Mouse (Mus musculus) embryonic facial prominence, embryonic 14.5 days (tissue): ENCODE data around the gene Sgms1. TPM values are rescaled to one million over a fixed set of nuclear protein-coding genes. Genes with fewer than 3 reads are reported as not detected.

Source experiments
- ATAC-seq: fragments of 200-750 bp; cut with Nextera tagmentation; 2 replicates; pipeline ENCODE4 v1.8.0; 2017; ENCODE audit warnings: low read depth, moderate number of reproducible peaks, moderate TSS enrichment
- DNase-seq: peaks from one replicate; pipeline ENCODE4 v3.0.0-alpha.2; 2015; ENCODE audit warnings: low spot score
- H3K27ac ChIP-seq: fragments of 300-500 bp; sonication (generic); replicated peaks from 2 replicates; pipeline ENCODE4 v1.5.1; 2014; ENCODE audit warnings: low read depth, mild to moderate bottlenecking, low read length, moderate library complexity
- H3K27me3 ChIP-seq: fragments of 300-500 bp; sonication (generic); replicated peaks from 2 replicates; pipeline ENCODE4 v1.6.1; 2014; ENCODE audit warnings: low read length; ENCODE audit not compliant: control insufficient read depth, insufficient read depth
- H3K36me3 ChIP-seq: fragments of 300-500 bp; sonication (generic); 2 replicates; pipeline ENCODE4 v1.6.1; 2014; ENCODE audit warnings: low read length, mixed read lengths; ENCODE audit not compliant: control insufficient read depth, insufficient read depth
- H3K4me1 ChIP-seq: fragments of 300-500 bp; sonication (generic); 2 replicates; pipeline ENCODE4 v1.6.1; 2014; ENCODE audit warnings: antibody characterized with exemption, low read length; ENCODE audit not compliant: control insufficient read depth, insufficient read depth
- H3K4me2 ChIP-seq: fragments of 300-500 bp; sonication (generic); 2 replicates; pipeline ENCODE4 v1.6.1; 2014; ENCODE audit warnings: low read depth, mild to moderate bottlenecking, low read length, moderate library complexity, mixed read lengths
- H3K4me3 ChIP-seq: fragments of 300-500 bp; sonication (generic); 2 replicates; pipeline ENCODE4 v1.5.1; 2014; ENCODE audit warnings: low read depth, mild to moderate bottlenecking, low read length
- H3K9ac ChIP-seq: fragments of 300-500 bp; sonication (generic); 2 replicates; pipeline ENCODE4 v1.6.1; 2014; ENCODE audit warnings: low read depth, mild to moderate bottlenecking, low read length, moderate library complexity, mixed read lengths
- H3K9me3 ChIP-seq: fragments of 300-500 bp; sonication (generic); 2 replicates; pipeline ENCODE4 v1.6.1; 2016; ENCODE audit warnings: low read length; ENCODE audit not compliant: control insufficient read depth
- WGBS: fragments of 180-500 bp; shearing (Covaris S2); extraction: QIAGEN DNeasy Blood & Tissue Kit; methylation state at CpG from one replicate; pipeline ENCODE4 v1.1.7; 2014; 5-methylcytosine and 5-hydroxymethylcytosine counted together
- polyA plus RNA-seq: library from polyadenylated mRNA; unstranded; fragments of >200 nt; fragmentation: Nextera tagmentation; extraction: Ambion mirVana; gene quantifications from 2 replicates; pipeline ENCODE4 v1.2.1, GENCODE M21; 2014

Sgms1 gene
- polyA plus RNA-seq, 1 experiment from 2014 or later = 29.7 TPM

DNA sequence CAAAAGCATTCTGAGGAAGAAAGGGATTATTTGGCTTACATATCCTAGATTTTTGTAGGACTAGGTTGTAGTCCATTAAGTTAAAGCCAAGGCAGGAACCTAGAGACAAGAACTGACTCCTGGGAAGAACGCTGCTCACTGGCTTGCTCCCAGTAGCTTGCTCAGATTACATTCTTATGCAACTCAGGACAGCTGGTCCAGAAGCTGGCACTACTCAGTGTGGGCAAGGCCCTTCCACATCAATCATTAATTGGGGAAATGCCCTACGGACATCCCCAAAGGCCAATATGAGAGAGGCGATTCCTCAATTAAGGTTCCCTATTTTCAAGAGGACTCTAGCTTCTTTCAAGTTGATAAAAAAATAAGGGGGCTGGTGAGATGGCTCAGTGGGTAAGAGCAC lies 80.2 kb downstream of the Sgms1 start:
- DNase-seq = no peak
- Histone ChIP-seq H3K4me1 (0 out of 2 replicates have a peak, but pooled peaks cover 9% of the 10 kb centered on the region), H3K9ac (no peak overlapping the region), H3K36me3 (no peaks in the 10 kb centered on the region), H3K9me3 (no peaks in the 10 kb centered on the region), H3K4me3 (no peak overlapping the region), H3K4me2 (no peak overlapping the region), H3K27me3 (no peaks in the 10 kb centered on the region), H3K27ac (no peak overlapping the region)
- WGBS = 81% methylated on average over 3 of the region's 3 CpGs
- ATAC-seq = no peak

DNA sequence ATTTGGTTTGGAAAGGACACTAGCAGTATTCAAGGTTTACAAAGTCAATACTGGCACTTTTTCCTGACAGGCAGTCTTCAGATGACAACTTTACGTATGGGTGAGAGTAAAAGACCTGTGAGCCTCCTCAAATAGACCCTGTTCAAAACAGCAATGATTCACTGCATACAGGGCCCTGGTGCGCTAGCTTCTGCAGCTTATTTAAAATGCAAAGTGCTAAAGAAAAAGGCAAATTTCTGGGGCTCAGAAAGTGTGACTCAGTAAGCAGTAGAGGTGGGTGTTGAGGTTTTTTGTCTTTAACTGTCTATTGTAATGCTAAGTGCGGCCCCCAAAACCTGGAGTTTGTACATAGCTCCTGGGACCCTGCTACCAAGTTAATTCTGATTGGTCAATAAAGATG lies 81.2 kb downstream of the Sgms1 start:
- H3K36me3 ChIP-seq = no peaks in the 10 kb centered on the region
- ATAC-seq = no peak
- no peak overlapping the region for H3K9ac ChIP-seq
- H3K27me3 ChIP-seq = no peaks in the 10 kb centered on the region
- no peak overlapping the region for H3K27ac ChIP-seq
- H3K4me2 ChIP-seq = no peak overlapping the region
- H3K4me1 ChIP-seq = peaks cover 15% of the 10 kb centered on the region
- 81% methylated on average over 3 of the region's 3 CpGs for WGBS
- no peak for DNase-seq
- H3K9me3 ChIP-seq = no peaks in the 10 kb centered on the region
- no peak overlapping the region for H3K4me3 ChIP-seq

DNA sequence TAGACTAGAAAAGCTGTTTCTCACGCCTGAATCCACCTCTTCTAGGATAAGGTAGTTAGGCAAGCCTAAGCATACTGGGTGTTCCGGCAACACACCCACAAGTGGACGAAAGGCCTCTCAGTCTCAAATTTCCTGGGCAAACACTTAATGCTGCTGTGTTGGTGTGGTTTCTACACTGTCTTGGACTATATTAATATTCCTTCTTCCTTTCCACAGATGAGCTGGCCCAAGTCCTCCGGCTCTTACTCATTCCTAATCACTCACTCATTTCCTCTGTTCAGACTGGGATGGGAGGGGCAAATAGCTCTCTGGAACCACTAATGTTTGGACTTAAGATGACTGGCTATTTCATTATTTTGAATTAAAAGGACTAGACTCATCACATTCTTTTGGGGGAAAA lies 84.6 kb downstream of the Sgms1 start:
- Histone ChIP-seq H3K4me1 (peaks cover 15% of the 10 kb centered on the region), H3K36me3 (no peaks in the 10 kb centered on the region), H3K9me3 (no peaks in the 10 kb centered on the region), H3K27me3 (no peaks in the 10 kb centered on the region), H3K4me2 (no peak overlapping the region), H3K9ac (no peak overlapping the region), H3K4me3 (no peak overlapping the region), H3K27ac (peak overlapping the region; percentile 69; the same call in 1 of the 2 replicates)
- WGBS = 37% methylated on average over 4 of the region's 4 CpGs
- peak; percentile 62 for DNase-seq
- no peak for ATAC-seq

DNA sequence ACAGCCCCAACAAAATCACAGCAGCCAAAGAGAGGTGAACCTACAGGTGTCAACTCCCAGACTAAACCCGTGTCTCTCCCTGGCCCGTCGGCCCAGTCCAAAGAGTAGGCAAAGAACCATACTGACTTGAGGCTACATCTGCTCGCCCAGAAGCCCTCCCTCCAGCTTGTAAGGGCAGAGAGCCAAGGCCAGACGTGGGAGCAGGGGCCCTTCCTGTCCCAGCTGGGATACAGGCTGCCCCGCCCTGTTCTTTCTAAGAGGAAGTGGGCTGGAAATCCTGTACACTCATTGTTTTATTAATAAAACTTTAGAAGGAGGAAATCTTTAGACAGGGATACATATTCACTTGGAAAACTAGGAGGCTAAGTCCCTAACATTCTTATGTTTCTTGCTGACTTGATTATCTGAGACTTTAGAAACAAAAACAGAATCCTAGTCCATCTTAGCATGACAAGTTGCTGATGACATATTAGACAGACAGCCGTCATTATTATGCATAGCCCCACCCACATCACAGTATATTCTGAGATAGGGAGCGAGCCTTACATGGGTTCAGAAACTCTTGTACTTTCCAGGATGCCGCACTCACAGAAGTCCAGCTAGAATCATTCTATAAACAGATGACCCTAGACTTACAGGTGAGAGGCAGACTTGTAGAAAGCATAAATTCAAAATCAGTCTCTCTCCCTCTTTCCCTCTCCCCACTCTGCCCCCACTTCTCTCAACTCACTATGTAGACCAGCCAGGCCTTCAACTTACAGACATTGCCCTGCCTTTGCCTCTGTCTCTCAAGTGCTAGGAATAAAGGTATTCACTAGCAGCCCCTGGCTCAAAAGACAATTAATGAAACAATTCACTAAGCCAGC lies 85.3 kb downstream of the Sgms1 start:
- Histone ChIP-seq H3K4me3 (no peak overlapping the region), H3K36me3 (no peaks in the 10 kb centered on the region), H3K9ac (no peak overlapping the region), H3K27me3 (no peaks in the 10 kb centered on the region), H3K4me1 (peaks cover 15% of the 10 kb centered on the region), H3K27ac (peak overlapping the region; percentile 69; the same call in 1 of the 2 replicates), H3K4me2 (no peak overlapping the region), H3K9me3 (no peaks in the 10 kb centered on the region)
- ATAC-seq (peak; percentile 68), DNase-seq (peak; percentile 76)
- WGBS = 61% methylated on average over 9 of the region's 9 CpGs

DNA sequence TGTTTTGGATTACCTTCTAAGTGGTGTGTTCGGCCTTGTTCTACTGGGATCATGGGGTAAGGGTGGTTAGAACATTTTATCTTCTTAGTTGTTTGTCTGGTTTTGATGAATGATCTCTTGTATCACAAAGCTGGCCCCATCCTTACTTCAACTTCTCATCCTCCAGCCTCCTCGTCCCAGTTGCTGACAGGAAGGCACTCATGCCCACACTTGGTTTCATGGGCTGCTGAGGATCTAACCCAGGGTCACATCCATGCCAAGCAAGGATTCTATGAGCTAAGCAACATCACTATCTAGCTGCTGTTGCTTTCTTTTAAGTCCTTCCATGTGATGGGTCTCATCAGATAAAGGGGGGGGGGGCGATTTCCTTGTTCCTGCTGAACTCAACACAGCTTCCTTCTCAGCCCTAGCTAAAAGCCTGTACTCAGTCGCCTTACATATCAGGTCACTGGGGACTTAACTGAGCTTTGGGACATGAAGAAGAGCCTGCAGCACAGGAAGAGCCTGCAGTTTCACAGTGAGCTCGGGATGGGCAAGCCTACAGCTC lies 86.6 kb downstream of the Sgms1 start:
- 70% methylated on average over 5 of the region's 5 CpGs for WGBS
- no peak for DNase-seq
- Histone ChIP-seq H3K4me3 (no peak overlapping the region), H3K4me1 (peaks cover 13% of the 10 kb centered on the region), H3K9ac (no peak overlapping the region), H3K27ac (no peak overlapping the region), H3K36me3 (no peaks in the 10 kb centered on the region), H3K9me3 (no peaks in the 10 kb centered on the region), H3K4me2 (no peak overlapping the region), H3K27me3 (no peaks in the 10 kb centered on the region)
- no peak for ATAC-seq

DNA sequence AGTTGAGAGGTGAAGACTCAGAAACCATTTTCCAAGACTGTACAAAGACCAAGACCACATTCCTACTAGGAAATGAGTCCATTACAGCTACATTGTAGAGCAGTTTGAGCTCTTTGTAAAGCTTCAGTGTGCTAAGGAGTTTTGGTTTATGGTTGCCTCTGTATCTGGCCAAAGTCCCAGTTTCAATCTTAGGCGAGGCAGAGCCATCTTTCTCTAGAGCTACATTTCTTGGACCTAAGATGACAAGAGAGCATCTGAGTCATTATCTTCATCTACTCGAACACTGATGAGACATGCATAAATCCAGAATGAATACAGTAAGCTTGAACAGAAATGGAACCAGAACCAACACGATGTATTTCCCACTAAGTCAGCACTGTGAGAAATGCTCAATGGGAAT lies 87.9 kb downstream of the Sgms1 start:
- ATAC-seq (no peak), DNase-seq (no peak)
- WGBS = 87% methylated on average over 3 of the region's 3 CpGs
- H3K9ac ChIP-seq = no peak overlapping the region
- H3K27ac ChIP-seq = no peak overlapping the region
- no peaks in the 10 kb centered on the region for H3K27me3 ChIP-seq
- H3K9me3 ChIP-seq = no peaks in the 10 kb centered on the region
- H3K4me1 ChIP-seq = peaks cover 13% of the 10 kb centered on the region
- no peak overlapping the region for H3K4me2 ChIP-seq
- H3K4me3 ChIP-seq = no peak overlapping the region
- no peaks in the 10 kb centered on the region for H3K36me3 ChIP-seq

DNA sequence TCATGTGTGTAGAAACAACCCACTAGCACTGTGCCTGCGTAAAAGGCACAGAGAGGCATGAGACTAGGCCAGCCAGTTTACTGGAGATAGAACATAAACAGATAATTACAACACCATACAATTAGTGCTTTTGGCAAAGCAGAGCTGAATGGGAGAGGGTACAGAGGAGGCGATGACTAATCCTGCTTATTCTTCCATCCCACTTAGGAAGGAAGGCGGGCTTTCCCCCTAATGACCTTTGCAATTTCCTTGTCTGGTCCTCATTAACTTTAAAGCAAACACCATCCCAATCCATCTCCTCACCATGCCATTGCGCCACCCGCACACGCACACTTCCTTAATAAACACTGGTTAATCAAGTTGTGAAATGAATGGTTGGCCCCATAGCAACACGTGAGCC lies 91.3 kb downstream of the Sgms1 start:
- DNase-seq (no peak), ATAC-seq (no peak)
- H3K9ac ChIP-seq = no peak overlapping the region
- no peaks in the 10 kb centered on the region for H3K36me3 ChIP-seq
- no peak overlapping the region for H3K27ac ChIP-seq
- no peaks in the 10 kb centered on the region for H3K9me3 ChIP-seq
- H3K4me2 ChIP-seq = no peak overlapping the region
- no peaks in the 10 kb centered on the region for H3K27me3 ChIP-seq
- no peak overlapping the region for H3K4me3 ChIP-seq
- 62% methylated on average over 7 of the region's 7 CpGs for WGBS
- H3K4me1 ChIP-seq = no peaks in the 10 kb centered on the region

DNA sequence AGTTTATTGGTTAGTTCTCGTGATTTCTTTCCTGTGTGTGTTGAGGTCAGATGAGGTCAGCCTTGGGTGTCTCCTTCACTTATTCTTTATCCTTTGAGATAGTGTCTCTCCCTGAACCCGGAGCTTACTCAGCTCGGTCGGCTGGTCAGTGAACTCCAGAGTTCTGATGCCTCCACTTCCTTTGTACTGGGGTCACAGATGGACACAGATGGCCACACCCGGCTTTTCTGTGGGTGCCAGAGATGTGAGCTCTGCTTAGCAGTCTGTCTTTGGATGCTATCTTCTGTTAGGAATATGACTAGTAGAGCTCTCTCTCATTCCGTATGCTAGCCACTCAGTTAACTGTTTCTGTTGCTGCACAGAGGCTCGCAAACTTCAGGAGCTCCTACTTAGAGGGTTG lies 92.7 kb downstream of the Sgms1 start:
- H3K9me3 ChIP-seq = no peaks in the 10 kb centered on the region
- no peaks in the 10 kb centered on the region for H3K36me3 ChIP-seq
- no peak overlapping the region for H3K9ac ChIP-seq
- no peak overlapping the region for H3K4me2 ChIP-seq
- no peak overlapping the region for H3K4me3 ChIP-seq
- DNase-seq (no peak), ATAC-seq (no peak)
- H3K27me3 ChIP-seq = no peaks in the 10 kb centered on the region
- H3K27ac ChIP-seq = no peak overlapping the region
- H3K4me1 ChIP-seq = peaks cover 4% of the 10 kb centered on the region
- 61% methylated on average over 7 of the region's 7 CpGs for WGBS

DNA sequence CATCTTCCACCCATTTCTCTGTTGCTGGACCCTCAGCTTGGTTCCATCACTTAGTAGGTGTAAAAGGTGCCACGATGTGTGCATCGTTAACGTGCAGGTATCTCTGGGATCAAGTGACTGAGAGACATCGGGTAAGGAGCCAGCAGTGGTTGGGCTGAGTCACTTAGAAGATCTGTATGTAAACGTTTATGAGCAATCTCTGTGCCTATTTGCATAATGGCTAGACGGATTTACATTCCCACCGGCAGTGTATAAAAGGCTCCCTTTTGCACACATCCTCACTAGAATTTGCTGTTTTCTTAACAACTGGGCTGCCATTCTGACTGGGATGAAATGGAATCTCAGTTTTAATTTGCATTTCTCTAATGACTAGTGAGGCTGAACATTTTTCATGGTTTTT lies 93.9 kb downstream of the Sgms1 start:
- Histone ChIP-seq H3K27ac (no peak overlapping the region), H3K9me3 (no peaks in the 10 kb centered on the region), H3K27me3 (no peaks in the 10 kb centered on the region), H3K4me3 (no peak overlapping the region), H3K4me2 (no peak overlapping the region), H3K9ac (no peak overlapping the region), H3K36me3 (no peaks in the 10 kb centered on the region), H3K4me1 (peaks cover 9% of the 10 kb centered on the region)
- no peak for ATAC-seq
- DNase-seq = no peak
- WGBS = 75% methylated on average over 7 of the region's 7 CpGs
